Mouse (Mus musculus) heart, adult 2 months (tissue): Measurements from ENCODE around the gene Sohlh2. TPM values are rescaled to one million over a fixed set of nuclear protein-coding genes. Genes with fewer than 3 reads are reported as not detected.

ENCODE experiments used
- DNase-seq, 2 experiments: peaks; one replicate each; pipeline ENCODE4 v3.0.0; 2021
- H3K27ac ChIP-seq: fragments of 200-600 bp; 2 replicates; pipeline ENCODE4 v1.8.1; 2022
- H3K27me3 ChIP-seq: fragments of 200-500 bp; 2 replicates; pipeline ENCODE4 v1.6.1; 2012; ENCODE audit warnings: mild to moderate bottlenecking, low read length, inconsistent platforms, mixed read lengths; ENCODE audit not compliant: control insufficient read depth, insufficient read depth
- H3K36me3 ChIP-seq: fragments of 200-500 bp; 2 replicates; pipeline ENCODE4 v1.6.1; 2012; ENCODE audit warnings: low read length, inconsistent platforms; ENCODE audit not compliant: control insufficient read depth, insufficient read depth
- H3K4me1 ChIP-seq: fragments of 200-500 bp; 2 replicates; pipeline ENCODE4 v1.6.1; 2011; ENCODE audit warnings: low read length; ENCODE audit not compliant: control insufficient read depth, insufficient read depth
- H3K4me3 ChIP-seq: fragments of 200-600 bp; 2 replicates; pipeline ENCODE4 v1.8.1; 2022
- H3K79me2 ChIP-seq: fragments of 200-500 bp; replicated peaks from 2 replicates; pipeline ENCODE4 v1.6.1; 2012; ENCODE audit warnings: mild to moderate bottlenecking, inconsistent platforms, low read length, moderate library complexity, mixed read lengths; ENCODE audit not compliant: control insufficient read depth, insufficient read depth
- H3K9ac ChIP-seq: fragments of 200-500 bp; 2 replicates; pipeline ENCODE4 v1.6.1; 2012; ENCODE audit warnings: low read depth, mild to moderate bottlenecking, control low read depth, inconsistent platforms, low read length, mixed read lengths
- CTCF ChIP-seq: fragments of 200-600 bp; IDR thresholded peaks from 2 replicates; pipeline ENCODE4 v1.8.1; 2022; ENCODE audit warnings: antibody characterized with exemption, mild to moderate bottlenecking, moderate library complexity
- EP300 ChIP-seq: fragments of 200-500 bp; IDR thresholded peaks from 2 replicates; pipeline ENCODE4 v1.6.1; 2011; ENCODE audit warnings: low read depth, low read length, control low read depth; ENCODE audit not compliant: insufficient read depth
- POLR2A ChIP-seq: fragments of 200-500 bp; IDR thresholded peaks from 2 replicates; pipeline ENCODE4 v1.6.1; 2011; ENCODE audit warnings: mild to moderate bottlenecking, low read depth, low read length, control low read depth; ENCODE audit not compliant: insufficient read depth
- WGBS: fragments of 180-500 bp; shearing (Covaris S2); methylation state at CpG from one replicate; pipeline ENCODE4 v1.1.7; 2018; 5-methylcytosine and 5-hydroxymethylcytosine counted together
- intact Hi-C: fragments of 180-260 bp; cut with DNase I; formaldehyde crosslinking; loops from one replicate; pipeline ENCODE4 v1.15.1; 2025
- microRNA-seq, 2 experiments: library from miRNA; unstranded; fragments of <30 nt; microRNA quantifications; one replicate each; pipeline ENCODE4 v1.2.0; 2021
- polyA plus RNA-seq: library from polyadenylated mRNA; depleted of rRNA; stranded (reverse); fragments of >200 nt; gene quantifications from 2 replicates; pipeline ENCODE4 v1.2.3, GENCODE M21; 2012; rRNA removed
- total RNA-seq, 2 experiments: library from RNA; stranded (reverse); gene quantifications; 2 replicates each; pipeline ENCODE4 v1.2.3; 2021

Gene Sohlh2
- total and polyA plus RNA-seq, 3 experiments: not detected

- intact Hi-C loops: loop anchor here (10.0 kb wide), 1 partner anchor 97 kb away; no protein-coding TSS in a partner anchor
- TF ChIP-seq CTCF: no peak
- TF ChIP-seq POLR2A: no peak
- no peak for TF ChIP-seq EP300
Measured at GRCm38 (mm10) chr3:55248048-55248447, 66.2 kb downstream of the Sohlh2 start.

GRCm38 (mm10) chr3:55248508-55248907 lies 66.7 kb downstream of the Sohlh2 start:
- Histone ChIP-seq H3K27ac (no peak overlapping the region), H3K36me3 (no peaks in the 10 kb centered on the region), H3K27me3 (no peaks in the 10 kb centered on the region; the same call in 1 of the 2 replicates), H3K9ac (no peak overlapping the region), H3K4me1 (no peaks in the 10 kb centered on the region), H3K4me3 (no peak overlapping the region), H3K79me2 (no peaks in the 10 kb centered on the region)
- intact Hi-C loops: loop anchor here (10.0 kb wide), 1 partner anchor 96 kb away; no protein-coding TSS in a partner anchor
- TF ChIP-seq CTCF (no peak), POLR2A (no peak), EP300 (no peak)
- no peak for DNase-seq
- WGBS: 38% methylated on average over 6 of the region's 6 CpGs

More at GRCm38 (mm10) chr3:55248048-55248447, 66.2 kb downstream of the Sohlh2 start:
- no peak for DNase-seq
- Histone ChIP-seq H3K27ac (no peak overlapping the region), H3K9ac (no peak overlapping the region), H3K4me3 (no peak overlapping the region), H3K4me1 (no peaks in the 10 kb centered on the region), H3K27me3 (no peaks in the 10 kb centered on the region; the same call in 1 of the 2 replicates), H3K79me2 (no peaks in the 10 kb centered on the region), H3K36me3 (no peaks in the 10 kb centered on the region)
- 77% methylated on average over 3 of the region's 3 CpGs for WGBS

DNA sequence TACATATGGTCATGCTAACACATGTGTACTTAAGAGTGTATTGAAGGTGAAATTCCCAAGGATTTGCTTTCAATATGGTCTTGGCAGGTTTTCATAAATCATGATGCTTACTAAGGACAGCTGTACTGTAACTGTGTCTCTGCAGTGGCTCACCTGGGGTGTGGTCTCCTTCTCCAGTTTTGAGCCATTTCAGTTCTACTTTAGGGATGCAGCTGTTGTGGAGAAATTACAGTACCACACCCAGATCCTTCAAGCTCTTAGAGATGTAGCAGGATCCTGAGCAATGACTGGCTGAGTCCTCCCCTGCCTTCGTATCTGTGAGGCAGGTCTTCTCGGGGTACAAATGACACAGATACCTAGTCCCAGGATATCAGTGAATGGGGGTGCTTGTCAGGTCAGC lies 68.8 kb downstream of the Sohlh2 start:
- intact Hi-C loops: no loop called here
- WGBS: 79% methylated on average over 2 of the region's 2 CpGs
- Histone ChIP-seq H3K4me3 (no peak overlapping the region), H3K27me3 (no peaks in the 10 kb centered on the region), H3K79me2 (no peaks in the 10 kb centered on the region), H3K36me3 (no peaks in the 10 kb centered on the region), H3K9ac (no peak overlapping the region), H3K27ac (no peak overlapping the region), H3K4me1 (no peaks in the 10 kb centered on the region)
- TF ChIP-seq EP300 (no peak), CTCF (no peak), POLR2A (no peak)
- no peak for DNase-seq

Small RNA genes within 50 kb of the gene (microRNA-seq; reads per million reads assigned to microRNA genes)
- 0 reads per million in 2 experiments for gene Gm22029

Other genes with a start within 250 kb of the Sohlh2 start
- gene Ccna1, start 126.5 kb upstream of the Sohlh2 start, total RNA-seq: not detected
- 0.08 and 0.20 TPM in 2 replicates for gene Ccna1, start 126.5 kb upstream of the Sohlh2 start, polyA plus RNA-seq
- gene Spg20, start 69.9 kb upstream of the Sohlh2 start, total RNA-seq: 10 to 100 TPM; 45.1 to 45.7 TPM
- 11.9 and 19.2 TPM in 2 replicates for gene Spg20, start 69.9 kb upstream of the Sohlh2 start, polyA plus RNA-seq
- not detected for gene Ccdc169, start 44.7 kb upstream of the Sohlh2 start, total RNA-seq
- 0.09 TPM in 1 of 2 replicates, not detected in the other for gene Ccdc169, start 44.7 kb upstream of the Sohlh2 start, polyA plus RNA-seq
- gene Dclk1, start 60.3 kb downstream of the Sohlh2 start, total RNA-seq: 1 to 10 TPM; 3.6 to 5.6 TPM
- gene Dclk1, start 60.3 kb downstream of the Sohlh2 start, polyA plus RNA-seq: 1.2 and 1.8 TPM in 2 replicates